Mouse (Mus musculus): Measurements from ENCODE around the gene Spata2l. TPM values are rescaled to one million over a fixed set of nuclear protein-coding genes. Genes with fewer than 3 reads are reported as not detected.

Gene Spata2l
- polyA plus RNA-seq, 1 experiment from 2014 or later, result 2.8 TPM

GRCm38 (mm10) chr8:123193771-123194170, 42.3 kb downstream of the Spata2l start:
- WGBS, result 89% methylated on average over 9 of the region's 9 CpGs
- H3K9ac ChIP-seq (ENCODE audit: low read length), result no peak overlapping the region
- no peaks in the 10 kb centered on the region for H3K27me3 ChIP-seq (ENCODE audit: control insufficient read depth, insufficient read depth, low read length)
- H3K36me3 ChIP-seq (ENCODE audit: control insufficient read depth, insufficient read depth, low read length), result no peaks in the 10 kb centered on the region
- no peak for ATAC-seq (ENCODE audit: insufficient number of reproducible peaks, insufficient read depth, low FRiP score, low read depth)
- no peak overlapping the region for H3K27ac ChIP-seq (replicated peaks in 1 of 2; ENCODE audit: control insufficient read depth in 1 of 2, insufficient read depth in 1 of 2, low read depth in 2 of 2, low read length in 2 of 2)
- no peak overlapping the region for H3K4me3 ChIP-seq (ENCODE audit: control insufficient read depth in 1 of 2, insufficient read depth in 1 of 2, low read depth in 1 of 2, low read length in 2 of 2)
- H3K9me3 ChIP-seq (ENCODE audit: control insufficient read depth, low read length), result no peaks in the 10 kb centered on the region
- 0 out of 4 replicates have a peak, but pooled peaks cover 0 to 4% of the 10 kb centered on the region in 2 experiments for H3K4me1 ChIP-seq (ENCODE audit: control insufficient read depth in 2 of 2, insufficient read depth in 2 of 2, low read length in 2 of 2)
- H3K4me2 ChIP-seq (ENCODE audit: low read length), result no peak overlapping the region

- Histone ChIP-seq H3K4me3 (ENCODE audit: control insufficient read depth in 1 of 2, insufficient read depth in 1 of 2, low read depth in 1 of 2, low read length in 2 of 2) (no peak overlapping the region), H3K4me1 (ENCODE audit: control insufficient read depth in 2 of 2, insufficient read depth in 2 of 2, low read length in 2 of 2) (0 out of 4 replicates have a peak, but pooled peaks cover 0 to 4% of the 10 kb centered on the region in 2 experiments), H3K27me3 (ENCODE audit: control insufficient read depth, insufficient read depth, low read length) (no peaks in the 10 kb centered on the region), H3K36me3 (ENCODE audit: control insufficient read depth, insufficient read depth, low read length) (no peaks in the 10 kb centered on the region), H3K9ac (ENCODE audit: low read length) (no peak overlapping the region), H3K9me3 (ENCODE audit: control insufficient read depth, low read length) (no peaks in the 10 kb centered on the region), H3K27ac (replicated peaks in 1 of 2; ENCODE audit: control insufficient read depth in 1 of 2, insufficient read depth in 1 of 2, low read depth in 2 of 2, low read length in 2 of 2) (no peak overlapping the region), H3K4me2 (ENCODE audit: low read length) (no peak overlapping the region)
- no peak for ATAC-seq (ENCODE audit: insufficient number of reproducible peaks, insufficient read depth, low FRiP score, low read depth)
- WGBS, result 61% methylated on average over 7 of the region's 8 CpGs
Measured at GRCm38 (mm10) chr8:123191908-123192307, 44.1 kb downstream of the Spata2l start.

GRCm38 (mm10) chr8:123190678-123191077, 45.4 kb downstream of the Spata2l start:
- WGBS, result 0% methylated on average over 9 of the region's 9 CpGs
- Histone ChIP-seq H3K9me3 (ENCODE audit: control insufficient read depth, low read length) (no peaks in the 10 kb centered on the region), H3K36me3 (ENCODE audit: control insufficient read depth, insufficient read depth, low read length) (no peaks in the 10 kb centered on the region), H3K27ac (replicated peaks in 1 of 2; ENCODE audit: control insufficient read depth in 1 of 2, insufficient read depth in 1 of 2, low read depth in 2 of 2, low read length in 2 of 2) (no peak overlapping the region), H3K27me3 (ENCODE audit: control insufficient read depth, insufficient read depth, low read length) (no peaks in the 10 kb centered on the region), H3K4me2 (ENCODE audit: low read length) (peak overlapping the region; percentile 32), H3K4me3 (ENCODE audit: control insufficient read depth in 1 of 2, insufficient read depth in 1 of 2, low read depth in 1 of 2, low read length in 2 of 2) (no peak overlapping the region), H3K9ac (ENCODE audit: low read length) (no peak overlapping the region), H3K4me1 (ENCODE audit: control insufficient read depth in 2 of 2, insufficient read depth in 2 of 2, low read length in 2 of 2) (peaks cover 4 to 8% of the 10 kb centered on the region in 2 experiments; a peak in 2 of 4 replicates)
- no peak for ATAC-seq (ENCODE audit: insufficient number of reproducible peaks, insufficient read depth, low FRiP score, low read depth)

- no peaks in the 10 kb centered on the region for H3K36me3 ChIP-seq (ENCODE audit: control insufficient read depth, insufficient read depth, low read length)
- H3K27me3 ChIP-seq (ENCODE audit: control insufficient read depth, insufficient read depth, low read length), result no peaks in the 10 kb centered on the region
- H3K9ac ChIP-seq (ENCODE audit: low read length), result no peak overlapping the region
- H3K4me2 ChIP-seq (ENCODE audit: low read length), result no peak overlapping the region
- no peak overlapping the region for H3K4me3 ChIP-seq (ENCODE audit: control insufficient read depth in 1 of 2, insufficient read depth in 1 of 2, low read depth in 1 of 2, low read length in 2 of 2)
- WGBS, result 79% methylated on average over 7 of the region's 7 CpGs
- no peak for ATAC-seq (ENCODE audit: insufficient number of reproducible peaks, insufficient read depth, low FRiP score, low read depth)
- peaks cover 4 to 9% of the 10 kb centered on the region in 2 experiments; a peak in 3 of 4 replicates for H3K4me1 ChIP-seq (ENCODE audit: control insufficient read depth in 2 of 2, insufficient read depth in 2 of 2, low read length in 2 of 2)
- no peak overlapping the region for H3K27ac ChIP-seq (replicated peaks in 1 of 2; ENCODE audit: control insufficient read depth in 1 of 2, insufficient read depth in 1 of 2, low read depth in 2 of 2, low read length in 2 of 2)
- no peaks in the 10 kb centered on the region for H3K9me3 ChIP-seq (ENCODE audit: control insufficient read depth, low read length)
Measured at GRCm38 (mm10) chr8:123188841-123189240, 47.2 kb downstream of the Spata2l start.

- Histone ChIP-seq H3K4me1 (ENCODE audit: control insufficient read depth in 2 of 2, insufficient read depth in 2 of 2, low read length in 2 of 2) (peaks cover 4 to 9% of the 10 kb centered on the region in 2 experiments; a peak in 3 of 4 replicates), H3K36me3 (ENCODE audit: control insufficient read depth, insufficient read depth, low read length) (no peaks in the 10 kb centered on the region), H3K9ac (ENCODE audit: low read length) (no peak overlapping the region), H3K27ac (replicated peaks in 1 of 2; ENCODE audit: control insufficient read depth in 1 of 2, insufficient read depth in 1 of 2, low read depth in 2 of 2, low read length in 2 of 2) (no peak overlapping the region), H3K9me3 (ENCODE audit: control insufficient read depth, low read length) (no peaks in the 10 kb centered on the region), H3K4me2 (ENCODE audit: low read length) (no peak overlapping the region), H3K4me3 (ENCODE audit: control insufficient read depth in 1 of 2, insufficient read depth in 1 of 2, low read depth in 1 of 2, low read length in 2 of 2) (no peak overlapping the region), H3K27me3 (ENCODE audit: control insufficient read depth, insufficient read depth, low read length) (no peaks in the 10 kb centered on the region)
- 87% methylated on average over 2 of the region's 2 CpGs for WGBS
- ATAC-seq (ENCODE audit: insufficient number of reproducible peaks, insufficient read depth, low FRiP score, low read depth), result no peak
Measured at GRCm38 (mm10) chr8:123188006-123188405, 48.0 kb downstream of the Spata2l start.

GRCm38 (mm10) chr8:123185566-123186409, 50.2 kb downstream of the Spata2l start, which contains the start of gene Dpep1:
TSS of gene Dpep1 (plus strand) at chr8:123186242.
- peak within 1 kb of the TSS; percentile 25 to 28; a peak in 3 of 4 replicates for H3K27ac ChIP-seq (replicated peaks in 1 of 2; ENCODE audit: control insufficient read depth in 1 of 2, insufficient read depth in 1 of 2, low read depth in 2 of 2, low read length in 2 of 2)
- H3K4me3 ChIP-seq (ENCODE audit: control insufficient read depth in 1 of 2, insufficient read depth in 1 of 2, low read depth in 1 of 2, low read length in 2 of 2), result no peak within 1 kb of the TSS
- ATAC-seq (ENCODE audit: insufficient number of reproducible peaks, insufficient read depth, low FRiP score, low read depth), result no peak
- no peaks in the 10 kb centered on the region for H3K36me3 ChIP-seq (ENCODE audit: control insufficient read depth, insufficient read depth, low read length)
- no peaks in the 10 kb centered on the region for H3K9me3 ChIP-seq (ENCODE audit: control insufficient read depth, low read length)
- no peak within 1 kb of the TSS; the same call in 1 of the 2 replicates for H3K9ac ChIP-seq (ENCODE audit: low read length)
- peaks cover 4 to 9% of the 10 kb centered on the region in 2 experiments; a peak in 3 of 4 replicates for H3K4me1 ChIP-seq (ENCODE audit: control insufficient read depth in 2 of 2, insufficient read depth in 2 of 2, low read length in 2 of 2)
- H3K4me2 ChIP-seq (ENCODE audit: low read length), result no peak within 1 kb of the TSS
- 34% methylated on average over 19 of the region's 19 CpGs for WGBS
- H3K27me3 ChIP-seq (ENCODE audit: control insufficient read depth, insufficient read depth, low read length), result no peaks in the 10 kb centered on the region

- 74% methylated on average over 3 of the region's 3 CpGs for WGBS
Measured at GRCm38 (mm10) chr8:123181391-123181790, 54.6 kb downstream of the Spata2l start.

More at GRCm38 (mm10) chr8:123181391-123181790, 54.6 kb downstream of the Spata2l start:
- H3K4me3 ChIP-seq (ENCODE audit: control insufficient read depth in 1 of 2, insufficient read depth in 1 of 2, low read depth in 1 of 2, low read length in 2 of 2), result no peak overlapping the region
- H3K27me3 ChIP-seq (ENCODE audit: control insufficient read depth, insufficient read depth, low read length), result no peaks in the 10 kb centered on the region
- peaks cover 3% of the 10 kb centered on the region; the same call in 1 of the 2 replicates for H3K9me3 ChIP-seq (ENCODE audit: control insufficient read depth, low read length)
- H3K27ac ChIP-seq (replicated peaks in 1 of 2; ENCODE audit: control insufficient read depth in 1 of 2, insufficient read depth in 1 of 2, low read depth in 2 of 2, low read length in 2 of 2), result no peak overlapping the region
- no peak overlapping the region for H3K4me2 ChIP-seq (ENCODE audit: low read length)
- ATAC-seq (ENCODE audit: insufficient number of reproducible peaks, insufficient read depth, low FRiP score, low read depth), result 0 out of 2 replicates have a peak, but pooled peaks have one; percentile 17
- H3K9ac ChIP-seq (ENCODE audit: low read length), result no peak overlapping the region
- H3K4me1 ChIP-seq (ENCODE audit: control insufficient read depth in 2 of 2, insufficient read depth in 2 of 2, low read length in 2 of 2), result peaks cover 0 to 8% of the 10 kb centered on the region in 2 experiments; a peak in 3 of 4 replicates
- no peaks in the 10 kb centered on the region for H3K36me3 ChIP-seq (ENCODE audit: control insufficient read depth, insufficient read depth, low read length)

All from heart, embryonic 14.5 days (tissue).